Comparison of ENCODE assay signal across 8 mouse cellular contexts in genomic region chr2:74578146-74578842, GRCm38 (mm10). TPM values are rescaled to one million over a fixed set of nuclear protein-coding genes. Genes with fewer than 3 reads are reported as not detected.
DNase-seq lines count a peak whose midpoint lies in the region; ATAC-seq and TF ChIP-seq lines count a peak whose summit lies in the region.

No protein-coding gene starts in this region.

- H3K4me3 ChIP-seq in thymus, adult 2 months (ENCODE audit: control insufficient read depth, insufficient read depth, low read length), result peak overlapping the region; percentile 74
- H3K4me3 ChIP-seq in forebrain, postnatal 0 days (ENCODE audit: low read depth, low read length), result peak overlapping the region; percentile 99
- peak overlapping the region; percentile 96 for H3K4me3 ChIP-seq in intestine, embryonic 14.5 days (ENCODE audit: low read depth, low read length)
- H3K4me3 ChIP-seq in liver, adult 2 months (ENCODE audit: insufficient read depth, low read depth, low read length), result peak overlapping the region; percentile 96
- H3K4me3 ChIP-seq in midbrain, embryonic 16.5 days (ENCODE audit: low read depth, low read length), result peak overlapping the region; percentile 99
- H3K4me3 ChIP-seq in stomach, embryonic 15.5 days (replicated peaks), result peak overlapping the region; percentile 94

- H3K4me1 ChIP-seq in thymus, adult 2 months (replicated peaks; ENCODE audit: control insufficient read depth, insufficient read depth, low read length), result peaks cover 3% of the 10 kb centered on the region; the same call in 1 of the 2 replicates
- H3K4me1 ChIP-seq in forebrain, postnatal 0 days (ENCODE audit: insufficient read depth), result 0 out of 2 replicates have a peak, but pooled peaks cover 4% of the 10 kb centered on the region
- peaks cover 5% of the 10 kb centered on the region for H3K4me1 ChIP-seq in intestine, embryonic 14.5 days (replicated peaks; ENCODE audit: control insufficient read depth, insufficient read depth, low read length)
- H3K4me1 ChIP-seq in liver, adult 2 months (ENCODE audit: control insufficient read depth, insufficient read depth, low read length), result peaks cover 3% of the 10 kb centered on the region; the same call in 1 of the 2 replicates
- H3K4me1 ChIP-seq in midbrain, embryonic 16.5 days (ENCODE audit: control insufficient read depth, insufficient read depth, low read length), result peaks cover 10% of the 10 kb centered on the region
- peaks cover 7% of the 10 kb centered on the region for H3K4me1 ChIP-seq in stomach, embryonic 15.5 days

- no peak overlapping the region for H3K27ac ChIP-seq in thymus, adult 2 months (ENCODE audit: control insufficient read depth, insufficient read depth, low read length)
- peak overlapping the region; percentile 82 for H3K27ac ChIP-seq in forebrain, postnatal 0 days (ENCODE audit: low read depth, low read length)
- H3K27ac ChIP-seq in intestine, embryonic 14.5 days (ENCODE audit: low read depth), result peak overlapping the region; percentile 77
- H3K27ac ChIP-seq in liver, adult 2 months (replicated peaks; ENCODE audit: insufficient read depth, low read depth, low read length), result peak overlapping the region; percentile 48
- H3K27ac ChIP-seq in midbrain, embryonic 16.5 days (ENCODE audit: low read length), result peak overlapping the region; percentile 86
- peak overlapping the region; percentile 81 for H3K27ac ChIP-seq in stomach, embryonic 15.5 days

- no peaks in the 10 kb centered on the region for H3K9me3 ChIP-seq in forebrain, postnatal 0 days (ENCODE audit: low read length)
- no peaks in the 10 kb centered on the region for H3K9me3 ChIP-seq in intestine, embryonic 14.5 days (ENCODE audit: control insufficient read depth, low read length)
- no peaks in the 10 kb centered on the region for H3K9me3 ChIP-seq in midbrain, embryonic 16.5 days (replicated peaks; ENCODE audit: control insufficient read depth, low read length, poor library complexity, severe bottlenecking)
- H3K9me3 ChIP-seq in stomach, embryonic 15.5 days, result no peaks in the 10 kb centered on the region

- no peak for TF ChIP-seq POLR2A in thymus, adult 2 months (IDR thresholded peaks at IDR 0.05; ENCODE audit: control insufficient read depth, extremely low read depth, insufficient read depth, low read length, poor library complexity)
- TF ChIP-seq POLR2A in liver, adult 2 months (IDR thresholded peaks at IDR 0.05; ENCODE audit: extremely low read depth, insufficient read depth, low read length), result no peak

- WGBS in thymus, adult 2 months, result under 1% methylated on average over 51 of the region's 55 CpGs
- WGBS in forebrain, postnatal 0 days, result under 1% methylated on average over 52 of the region's 55 CpGs
- WGBS in intestine, embryonic 14.5 days, result under 1% methylated on average over 53 of the region's 55 CpGs
- WGBS in liver, adult 2 months, result under 1% methylated on average over 54 of the region's 55 CpGs
- WGBS in midbrain, embryonic 16.5 days, result under 1% methylated on average over 55 of the region's 55 CpGs
- under 1% methylated on average over 54 of the region's 55 CpGs for WGBS in stomach, embryonic 15.5 days

- peak overlapping the region; percentile 86 for H3K4me2 ChIP-seq in forebrain, postnatal 0 days (ENCODE audit: low read depth)
- H3K4me2 ChIP-seq in intestine, embryonic 14.5 days (ENCODE audit: low read length), result peak overlapping the region; percentile 90
- peak overlapping the region; percentile 91 for H3K4me2 ChIP-seq in midbrain, embryonic 16.5 days (ENCODE audit: low read length)
- peak overlapping the region; percentile 87 for H3K4me2 ChIP-seq in stomach, embryonic 15.5 days

- ATAC-seq in forebrain, postnatal 0 days, result peak; percentile 83
- peak; percentile 79 for ATAC-seq in intestine, embryonic 14.5 days (replicated peaks; ENCODE audit: low FRiP score, low TSS enrichment, low read depth)
- peak; percentile 86 for ATAC-seq in midbrain, embryonic 16.5 days
- ATAC-seq in stomach, embryonic 15.5 days (ENCODE audit: insufficient read depth, low FRiP score, low read depth), result peak; percentile 36

- TF ChIP-seq CTCF in thymus, adult 2 months (IDR thresholded peaks at IDR 0.05; ENCODE audit: borderline replicate concordance, control insufficient read depth, extremely low read depth, insufficient read depth, low read length, poor library complexity), result peak; percentile 21; the same call in 1 of the 2 replicates
- no peak for TF ChIP-seq CTCF in forebrain, postnatal 0 days (IDR thresholded peaks at IDR 0.05; ENCODE audit: low read depth)
- TF ChIP-seq CTCF in liver, adult 2 months (IDR thresholded peaks at IDR 0.05; ENCODE audit: low read depth, low read length), result no peak

- peak overlapping the region; percentile 89 for H3K9ac ChIP-seq in forebrain, postnatal 0 days
- H3K9ac ChIP-seq in intestine, embryonic 14.5 days (ENCODE audit: low read length), result peak overlapping the region; percentile 87
- H3K9ac ChIP-seq in liver, adult 2 months (ENCODE audit: low read depth, low read length), result peak overlapping the region; percentile 91
- peak overlapping the region; percentile 94 for H3K9ac ChIP-seq in midbrain, embryonic 16.5 days (ENCODE audit: low read depth, low read length)
- H3K9ac ChIP-seq in stomach, embryonic 15.5 days, result peak overlapping the region; percentile 91

- H3K36me3 ChIP-seq in thymus, adult 2 months (ENCODE audit: control insufficient read depth, insufficient read depth, low read length), result no peaks in the 10 kb centered on the region
- H3K36me3 ChIP-seq in forebrain, postnatal 0 days (ENCODE audit: insufficient read depth), result no peaks in the 10 kb centered on the region
- H3K36me3 ChIP-seq in intestine, embryonic 14.5 days (ENCODE audit: control insufficient read depth, insufficient read depth, low read length), result no peaks in the 10 kb centered on the region
- H3K36me3 ChIP-seq in liver, adult 2 months (ENCODE audit: control insufficient read depth, insufficient read depth, low read length), result no peaks in the 10 kb centered on the region
- no peaks in the 10 kb centered on the region for H3K36me3 ChIP-seq in midbrain, embryonic 16.5 days (ENCODE audit: control insufficient read depth, insufficient read depth, low read length)
- no peaks in the 10 kb centered on the region for H3K36me3 ChIP-seq in stomach, embryonic 15.5 days

- DNase-seq in thymus, adult 2 months, result no peak
- DNase-seq in thymus, postnatal 10 days (ENCODE audit: low spot score in 2 of 2), result no peak
- peak; percentile 20 for DNase-seq in c-Kit-positive CD71-negative TER-119-negative erythroid progenitor cells, embryonic 14.5 days (ENCODE audit: low read depth)
- DNase-seq in forebrain, postnatal 0 days, result peak; percentile 43
- DNase-seq in intestine, embryonic 14.5 days (ENCODE audit: low spot score), result peak; percentile 74
- peak; percentile 39 for DNase-seq in liver, adult 2 months (ENCODE audit: extremely low read depth, low read depth, low spot score)

- H3K79me2 ChIP-seq in liver, adult 2 months (ENCODE audit: control insufficient read depth, insufficient read depth, low read length), result peaks cover 7% of the 10 kb centered on the region; the same call in 1 of the 2 replicates

- H3K27me3 ChIP-seq in thymus, adult 2 months (ENCODE audit: control insufficient read depth, insufficient read depth, low read length), result no peaks in the 10 kb centered on the region
- no peaks in the 10 kb centered on the region for H3K27me3 ChIP-seq in forebrain, postnatal 0 days (ENCODE audit: insufficient read depth, low read length)
- no peaks in the 10 kb centered on the region for H3K27me3 ChIP-seq in intestine, embryonic 14.5 days (replicated peaks; ENCODE audit: control insufficient read depth, insufficient read depth, low read length)
- H3K27me3 ChIP-seq in liver, adult 2 months (ENCODE audit: control insufficient read depth, insufficient read depth, low read length), result no peaks in the 10 kb centered on the region
- no peaks in the 10 kb centered on the region for H3K27me3 ChIP-seq in midbrain, embryonic 16.5 days (ENCODE audit: control insufficient read depth, insufficient read depth, low read depth, low read length)
- no peaks in the 10 kb centered on the region for H3K27me3 ChIP-seq in stomach, embryonic 15.5 days (replicated peaks)

RNA-seq across cellular contexts. Expression of gene Lnpk, which starts 0.9 kb away (rescaled TPM):
- polyA plus RNA-seq in thymus, adult 2 months (2012; rRNA removed), result 9.4 and 10.6 TPM in 2 replicates
- total RNA-seq in forebrain, postnatal 0 days (2014; rRNA removed), result 47.5 and 67.5 TPM in 2 replicates
- polyA plus RNA-seq in forebrain, postnatal 0 days (2015; fragmentation: Nextera tagmentation; extraction: Ambion mirVana), result 22.7 and 32.6 TPM in 2 replicates
- polyA plus RNA-seq in intestine, embryonic 14.5 days (2014; fragmentation: Nextera tagmentation; extraction: Ambion mirVana), result 22.5 and 23.7 TPM in 2 replicates
- total RNA-seq in liver, adult 2 months (2014; rRNA removed), result 6.4 and 8.3 TPM in 2 replicates
- 1.8 and 1.9 TPM in 2 replicates for polyA plus RNA-seq in liver, adult 2 months (2012; rRNA removed)
- polyA plus RNA-seq in midbrain, embryonic 16.5 days (2015; fragmentation: Nextera tagmentation; extraction: Ambion mirVana), result 52.0 and 55.2 TPM in 2 replicates
- 20.0 and 20.9 TPM in 2 replicates for polyA plus RNA-seq in stomach, embryonic 15.5 days (2015; fragmentation: Nextera tagmentation; extraction: Ambion mirVana)

Comparison
In these comparisons a context has a peak if more than half of its experiments do, and no peak if none do; other contexts are left out.
1. DNase-seq: peak in c-Kit-positive CD71-negative TER-119-negative erythroid progenitor cells, embryonic 14.5 days (single experiment), forebrain, postnatal 0 days (single experiment), intestine, embryonic 14.5 days (single experiment) and liver, adult 2 months (single experiment); none in thymus, adult 2 months (single experiment) and thymus, postnatal 10 days (0 of 2).
2. ATAC-seq: peak in every context shown above with its lines; median percentile 86 in midbrain, embryonic 16.5 days; 83 in forebrain, postnatal 0 days; 79 in intestine, embryonic 14.5 days; 36 in stomach, embryonic 15.5 days.
3. Peak in every context shown above with its lines, with median percentiles within 50 percentile points of each other: H3K4me3 ChIP-seq, H3K4me2 ChIP-seq and H3K9ac ChIP-seq.